Mouse (Mus musculus) C2C12 (cell line): Measurements from ENCODE around the gene Pip5k1c. TPM values are rescaled to one million over a fixed set of nuclear protein-coding genes. Genes with fewer than 3 reads are reported as not detected.

Source experiments
- H3K27me3 ChIP-seq: one replicate; pipeline ENCODE4 v1.6.1; 2011; ENCODE audit not compliant: control insufficient read depth, insufficient read depth, insufficient read length
- H3K36me3 ChIP-seq: one replicate; pipeline ENCODE4 v1.6.1; 2011; ENCODE audit not compliant: control insufficient read depth, insufficient read depth
- H3K4me3 ChIP-seq: one replicate; pipeline ENCODE4 v1.5.1; 2011; ENCODE audit warnings: mild to moderate bottlenecking, control low read depth; ENCODE audit not compliant: poor library complexity, insufficient read depth, severe bottlenecking
- H3K79me2 ChIP-seq: one replicate; pipeline ENCODE4 v1.6.1; 2011; ENCODE audit not compliant: control insufficient read depth, insufficient read depth
- H3K79me3 ChIP-seq: one replicate; pipeline ENCODE4 v1.6.1; 2011; ENCODE audit warnings: low read depth, control low read depth
- H3ac ChIP-seq: one replicate; pipeline ENCODE3; 2011; ENCODE audit warnings: low read depth; ENCODE audit not compliant: control insufficient read depth, insufficient read length
- CEBPB ChIP-seq: IDR thresholded peaks from one replicate; pipeline ENCODE4 v1.6.1; 2011; ENCODE audit warnings: low read depth, mild to moderate bottlenecking, control low read depth, moderate library complexity
- CTCF ChIP-seq: IDR thresholded peaks from one replicate; pipeline ENCODE4 v1.5.1; 2011; ENCODE audit not compliant: control insufficient read depth, insufficient read depth, insufficient read length
- FOSL1 ChIP-seq: IDR thresholded peaks from one replicate; pipeline ENCODE4 v1.8.0; 2011; ENCODE audit warnings: mild to moderate bottlenecking, low read length; ENCODE audit not compliant: poor library complexity, insufficient read depth, severe bottlenecking
- MAX ChIP-seq: IDR thresholded peaks from one replicate; pipeline ENCODE4 v1.6.1; 2011; ENCODE audit warnings: mild to moderate bottlenecking, control low read depth
- MYOD1 ChIP-seq: IDR thresholded peaks from one replicate; pipeline ENCODE4 v1.6.1; 2011; ENCODE audit warnings: low read depth; ENCODE audit not compliant: control insufficient read depth, insufficient read length
- MYOG ChIP-seq: IDR thresholded peaks from one replicate; pipeline ENCODE4 v1.6.1; 2011; ENCODE audit not compliant: control insufficient read depth, insufficient read length; ENCODE audit errors: extremely low read depth
- USF1 ChIP-seq: IDR thresholded peaks from one replicate; pipeline ENCODE4 v1.6.1; 2011; ENCODE audit warnings: low read depth, mild to moderate bottlenecking, control low read depth, moderate library complexity
- polyA plus RNA-seq: library from polyadenylated mRNA; unstranded; fragments of >200 nt; fragmentation: generic; extraction: Trizol; gene quantifications from one replicate; pipeline ENCODE4 v1.2.1, GENCODE M21; 2012; ENCODE audit warnings: missing spikeins

The Pip5k1c gene
- polyA plus RNA-seq, 1 experiment, result 33.3 TPM

DNA sequence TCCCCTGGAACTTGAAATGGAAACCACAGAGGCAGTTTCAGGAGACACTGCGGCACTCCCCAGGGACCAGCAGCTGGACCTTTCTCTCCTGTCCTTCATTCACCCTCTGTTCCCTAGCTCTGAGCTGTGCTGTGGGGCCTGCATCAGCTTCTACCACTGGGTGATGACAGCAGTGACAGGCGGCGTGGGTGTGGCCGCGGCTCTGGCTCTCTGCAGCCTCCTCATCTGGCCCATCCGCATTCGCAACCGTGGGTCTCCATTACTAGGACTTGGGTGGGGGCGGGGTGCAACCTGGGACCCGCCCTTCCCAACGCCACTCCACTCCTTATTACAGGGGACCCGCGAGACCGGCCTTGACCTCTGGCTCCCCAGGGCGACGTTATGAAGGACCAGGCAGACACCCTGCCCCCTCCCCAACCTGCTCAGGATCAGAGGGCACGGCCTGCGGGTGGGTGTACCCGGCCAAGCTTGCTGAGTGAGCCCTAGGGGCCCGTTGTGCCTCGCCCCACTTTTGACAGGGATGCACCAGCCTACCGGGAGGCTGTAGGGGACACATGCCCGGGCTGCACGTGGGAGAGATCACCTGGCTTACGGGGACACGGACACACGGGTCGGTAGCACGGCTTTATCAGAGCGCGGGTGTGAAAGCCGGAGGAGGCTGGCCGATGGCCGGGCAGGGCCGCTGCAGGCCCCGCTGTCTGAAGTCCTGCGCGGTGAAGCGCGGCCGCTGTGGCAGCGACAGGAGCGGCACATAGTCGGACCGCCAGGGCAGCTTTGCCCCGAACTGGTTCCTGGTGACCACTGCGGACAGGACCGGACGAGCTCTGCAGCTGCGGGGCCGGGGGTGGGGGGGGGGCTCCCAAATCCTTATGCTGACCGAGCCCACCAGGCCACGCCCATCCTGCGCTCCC, 70.9 kb downstream of the Pip5k1c start:
- Histone ChIP-seq H3K79me3 (no peaks in the 10 kb centered on the region), H3K36me3 (peaks cover 32% of the 10 kb centered on the region), H3K4me3 (no peak overlapping the region), H3K79me2 (no peaks in the 10 kb centered on the region), H3ac (no peak overlapping the region), H3K27me3 (no peaks in the 10 kb centered on the region)
- no peak for TF ChIP-seq FOSL1

- TF ChIP-seq MYOG (no peak), MAX (no peak), MYOD1 (no peak), USF1 (no peak), CEBPB (no peak), FOSL1 (no peak), CTCF (no peak)
- Histone ChIP-seq H3K79me2 (no peaks in the 10 kb centered on the region), H3K36me3 (peaks cover 42% of the 10 kb centered on the region), H3K79me3 (no peaks in the 10 kb centered on the region), H3ac (no peak overlapping the region), H3K4me3 (no peak overlapping the region), H3K27me3 (no peaks in the 10 kb centered on the region)
Observed at GRCm38 (mm10) chr10:81364666-81365065, 71.9 kb downstream of the Pip5k1c start.

GRCm38 (mm10) chr10:81365073-81365472, 72.3 kb downstream of the Pip5k1c start:
- Histone ChIP-seq H3K79me2 (no peaks in the 10 kb centered on the region), H3K27me3 (no peaks in the 10 kb centered on the region), H3ac (no peak overlapping the region), H3K79me3 (no peaks in the 10 kb centered on the region), H3K4me3 (no peak overlapping the region), H3K36me3 (peaks cover 46% of the 10 kb centered on the region)
- TF ChIP-seq FOSL1 (no peak), MAX (no peak), MYOG (no peak), CTCF (no peak), USF1 (no peak), CEBPB (no peak), MYOD1 (no peak)

DNA sequence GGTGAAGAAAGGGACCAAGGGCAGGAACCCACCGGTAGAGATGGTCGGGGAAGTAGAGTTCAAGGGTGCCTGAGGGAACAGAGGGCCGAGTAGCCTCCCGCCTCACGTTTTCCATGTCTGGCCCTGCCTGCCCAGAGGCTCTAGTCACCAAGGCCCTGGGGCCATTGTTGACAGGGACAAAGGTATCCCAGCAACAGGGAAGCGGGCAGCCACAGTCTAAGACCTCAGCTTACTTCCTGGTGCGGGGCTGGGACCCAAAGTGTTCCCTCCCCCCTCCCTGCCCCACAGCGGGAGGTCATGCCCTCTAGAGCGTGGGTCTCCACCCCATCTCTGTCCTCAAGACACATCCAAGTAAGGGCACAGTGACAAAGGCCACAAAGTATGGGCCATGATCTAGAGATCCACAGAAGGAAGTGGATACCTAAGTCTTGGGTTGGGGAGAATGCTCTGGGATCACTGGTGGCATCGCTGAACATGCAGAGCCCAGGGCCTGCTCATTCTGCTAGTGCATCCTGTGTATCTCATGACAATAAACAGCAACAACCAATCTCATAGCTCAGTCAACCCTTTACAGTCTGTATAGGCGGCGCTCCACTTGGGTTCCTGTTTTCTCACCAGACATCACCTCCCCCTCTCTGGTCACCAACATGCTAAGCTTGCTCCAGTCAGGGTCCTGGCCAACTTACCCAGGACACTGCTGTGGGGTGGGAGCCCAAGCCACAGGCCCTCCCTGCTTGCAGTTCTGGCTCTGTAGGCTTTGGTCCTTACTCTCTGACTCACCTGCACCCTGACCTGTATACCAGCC, 73.1 kb downstream of the Pip5k1c start, which contains the start of gene 4930404N11Rik:
4930404N11Rik (minus strand) TSS at position 145 of the 805 bp plus-strand sequence.
- H3K36me3 ChIP-seq, result peaks cover 50% of the 10 kb centered on the region
- no peak within 1 kb of the TSS for H3K4me3 ChIP-seq
- no peaks in the 10 kb centered on the region for H3K27me3 ChIP-seq
- no peaks in the 10 kb centered on the region for H3K79me2 ChIP-seq
- TF ChIP-seq MAX, result no peak
- TF ChIP-seq MYOG, result no peak
- no peak for TF ChIP-seq CTCF
- TF ChIP-seq CEBPB, result no peak
- TF ChIP-seq MYOD1, result no peak
- no peak for TF ChIP-seq USF1
- no peak for TF ChIP-seq FOSL1
- no peaks in the 10 kb centered on the region for H3K79me3 ChIP-seq
- no peak within 1 kb of the TSS for H3ac ChIP-seq

DNA sequence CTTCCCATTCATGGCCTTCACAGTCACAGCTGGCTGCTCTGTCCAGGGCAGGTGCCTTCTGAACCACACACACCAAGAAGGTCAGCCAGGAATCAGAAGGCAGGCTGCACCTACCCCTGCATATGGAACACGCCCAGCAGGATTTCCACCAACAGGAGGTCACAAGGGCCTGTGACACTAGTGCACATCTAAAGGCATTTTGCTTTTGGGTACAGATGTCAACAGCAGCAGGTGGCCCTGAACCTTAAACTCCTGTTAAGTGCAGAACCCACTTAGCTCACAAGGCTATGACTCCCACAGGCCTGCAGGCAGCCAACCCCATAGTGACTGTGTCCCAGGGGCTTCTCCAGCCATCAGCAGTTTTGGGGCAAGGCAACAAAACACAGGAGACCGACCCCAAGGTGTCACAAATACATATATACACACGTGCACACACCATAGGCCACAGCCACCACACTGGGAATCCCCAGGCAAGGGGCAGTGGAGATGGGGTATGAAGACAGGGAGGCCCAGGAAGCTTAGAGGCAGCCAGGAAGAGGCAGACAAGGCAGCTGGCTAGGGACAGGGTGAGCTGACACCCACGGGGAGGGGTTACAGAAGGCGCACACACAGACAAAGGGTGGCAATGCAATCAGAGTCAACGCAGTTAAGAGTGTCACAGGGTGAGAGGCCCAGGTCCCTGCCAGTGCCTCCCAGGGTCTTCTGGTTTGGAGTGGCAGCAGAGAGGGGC, 73.9 kb downstream of the Pip5k1c start:
- H3K36me3 ChIP-seq, result peaks cover 50% of the 10 kb centered on the region
- H3K79me2 ChIP-seq, result peaks cover 5% of the 10 kb centered on the region
- no peaks in the 10 kb centered on the region for H3K79me3 ChIP-seq
- H3K4me3 ChIP-seq, result no peak overlapping the region
- no peaks in the 10 kb centered on the region for H3K27me3 ChIP-seq
- no peak overlapping the region for H3ac ChIP-seq
- TF ChIP-seq FOSL1 (no peak), CTCF (no peak), MAX (no peak), CEBPB (no peak), USF1 (no peak), MYOD1 (no peak), MYOG (no peak)
